Mouse (Mus musculus) cerebellum, adult 8-10 months (tissue): ENCODE data around the gene Gm44502.
"Not testable (repeated sequence)": the region's sequence is repeated elsewhere in the genome, so short reads cannot be mapped to it uniquely, and the experiment has no call there.

Experiments used
- DNase-seq: peaks from one replicate; pipeline ENCODE4 v3.0.0; 2022

Gm44502 gene

DNA sequence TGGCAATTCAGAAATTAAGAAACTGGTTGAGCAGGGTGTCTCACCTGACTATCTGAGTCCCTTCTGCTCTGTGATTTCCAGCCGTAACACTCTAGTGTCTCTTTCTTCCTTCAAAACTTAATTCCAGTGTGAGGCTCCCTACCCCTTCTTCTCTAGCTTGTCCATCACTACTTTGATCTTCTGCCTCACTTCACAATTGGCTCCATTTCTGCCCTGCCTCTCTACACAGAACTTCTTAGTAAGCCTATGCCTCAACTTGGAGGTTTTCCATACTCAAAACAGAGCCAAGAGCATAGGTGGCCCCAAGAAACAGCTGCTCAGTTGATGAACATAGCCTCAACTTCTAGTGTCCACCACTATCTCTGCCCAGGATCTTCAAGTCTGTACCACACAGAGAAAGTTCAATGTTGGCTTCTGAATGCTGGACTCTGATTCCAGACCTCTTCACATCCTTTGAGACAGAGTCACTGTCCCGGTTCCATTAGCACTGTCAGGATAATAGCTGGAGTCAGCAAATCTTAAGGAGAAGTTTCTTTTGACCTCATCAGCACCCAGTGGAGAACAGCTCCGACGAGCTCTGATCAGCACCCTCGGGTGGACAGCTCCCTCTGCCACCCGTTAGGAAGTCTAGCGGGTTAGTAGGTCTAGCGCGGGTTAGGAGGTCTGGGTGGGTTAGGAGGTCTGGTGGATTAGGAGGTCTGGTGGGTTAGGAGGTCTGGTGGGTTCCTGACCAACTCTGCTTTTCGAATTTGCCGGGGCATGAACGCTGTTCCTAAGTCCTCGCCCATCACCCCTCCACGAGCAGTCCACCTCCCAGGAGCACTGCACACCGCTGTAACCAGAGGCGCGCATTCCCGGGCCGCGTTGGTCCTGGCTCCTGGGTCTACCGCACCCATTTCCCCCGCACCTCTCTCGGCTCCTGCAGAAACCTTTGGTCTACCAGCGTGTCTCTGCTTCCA, 23.7 kb upstream of the Gm44502 start:
- DNase-seq, result peak; percentile 18

DNA sequence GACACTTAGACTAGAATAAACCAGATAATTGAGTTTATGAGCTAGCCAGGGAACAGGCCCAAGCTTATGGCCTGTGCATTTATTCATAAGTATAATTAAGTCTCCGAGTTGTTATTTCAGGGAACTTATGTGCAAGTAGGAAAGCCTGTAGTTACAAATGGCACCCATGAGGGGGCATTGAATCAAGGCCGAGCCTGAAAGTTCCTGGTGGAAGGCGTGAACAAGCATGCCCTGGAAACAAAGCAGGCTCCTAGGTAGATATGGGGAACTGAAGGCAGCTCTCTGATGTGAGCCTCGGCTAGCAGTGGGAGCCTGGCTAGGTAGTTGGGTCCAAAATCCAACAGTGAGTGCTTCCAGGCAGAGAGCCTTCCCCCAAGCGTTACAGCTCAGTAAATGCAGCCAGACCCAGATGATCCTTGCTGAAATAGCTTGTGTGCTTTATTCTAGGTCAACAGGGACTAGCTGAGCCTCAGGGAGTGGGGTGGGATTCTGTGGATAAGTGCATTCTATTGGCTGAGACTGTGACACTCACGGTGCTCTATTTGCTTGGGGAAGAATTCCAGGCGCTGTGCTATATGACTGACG, 13.1 kb upstream of the Gm44502 start:
- no peak for DNase-seq

DNA sequence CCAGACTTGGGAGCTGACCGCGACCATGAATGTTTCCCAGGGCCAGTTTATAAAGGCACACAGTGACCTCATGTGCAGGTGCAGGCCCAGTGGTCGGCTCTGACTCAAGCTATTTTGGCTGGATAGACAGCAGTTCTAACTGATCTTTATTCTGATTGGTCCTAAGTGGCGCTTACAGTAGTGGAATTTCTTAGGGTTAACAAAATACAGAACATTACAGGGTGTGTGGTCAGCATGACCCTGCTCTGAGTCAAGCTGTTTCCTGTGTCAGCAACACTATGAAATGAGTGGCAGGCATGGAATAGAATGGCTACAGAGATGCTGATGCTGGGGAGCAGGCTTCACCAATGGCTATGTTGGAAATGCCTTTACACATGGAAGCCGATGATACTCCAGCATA, 6.4 kb upstream of the Gm44502 start:
- DNase-seq, result no peak

DNA sequence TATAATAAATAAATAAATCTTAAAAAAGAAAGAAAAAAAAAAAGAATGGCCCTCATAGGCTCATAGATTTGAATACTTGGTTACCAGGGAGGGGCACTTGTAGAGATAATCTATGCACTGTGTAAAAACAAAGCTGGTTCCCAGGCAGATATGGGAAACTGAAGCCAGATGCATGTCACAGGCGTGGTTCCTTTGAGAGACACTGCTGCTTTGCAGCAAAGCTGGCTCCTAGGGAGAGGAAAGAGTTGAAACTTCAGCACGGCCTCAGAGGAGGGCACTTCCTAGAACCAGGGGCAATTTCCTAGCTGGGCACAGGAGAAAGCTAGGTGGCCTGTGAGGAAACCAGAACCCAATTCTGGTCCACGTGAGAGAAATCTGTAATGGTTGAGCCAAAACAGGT, 4.6 kb upstream of the Gm44502 start:
- DNase-seq, result no peak

DNA sequence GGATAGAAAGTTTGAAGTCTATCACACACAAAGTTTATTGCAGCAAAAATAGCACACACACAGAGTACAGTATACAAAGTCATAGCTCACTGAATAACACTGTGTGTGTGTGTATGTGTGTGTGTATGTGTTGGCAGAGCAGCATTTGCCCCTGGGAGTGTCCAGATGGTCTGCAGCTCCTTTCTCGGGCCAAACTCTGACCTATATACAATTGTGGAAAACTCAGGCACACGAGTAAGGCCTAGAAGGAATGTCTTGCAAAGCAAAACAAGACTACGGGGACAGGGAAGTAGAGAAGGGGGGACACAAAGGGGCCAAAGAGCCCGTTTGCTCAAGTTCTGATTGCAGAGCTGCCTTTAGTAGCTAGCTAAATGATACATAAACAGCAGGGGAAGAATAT, 3.5 kb upstream of the Gm44502 start:
- DNase-seq, result peak; percentile 47

DNA sequence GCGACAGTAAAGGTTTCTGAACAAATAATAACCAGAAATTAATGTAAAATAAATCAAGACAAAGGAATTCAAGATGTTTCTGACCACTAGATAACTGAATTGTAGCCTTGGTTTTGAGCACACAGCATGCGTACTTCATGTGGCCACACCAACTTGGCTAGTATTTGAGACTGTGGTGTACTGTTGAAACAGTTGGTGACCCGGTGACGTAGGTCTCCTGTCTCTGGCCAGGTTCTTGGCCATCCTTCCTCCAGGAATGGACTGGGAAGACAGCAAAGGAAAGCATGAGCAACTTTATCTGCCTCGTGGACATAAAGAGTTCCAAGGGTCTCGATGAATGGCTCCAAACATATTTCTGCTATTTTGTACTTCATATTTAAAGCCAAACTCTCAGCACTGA, 2.3 kb upstream of the Gm44502 start:
- no peak for DNase-seq

DNA sequence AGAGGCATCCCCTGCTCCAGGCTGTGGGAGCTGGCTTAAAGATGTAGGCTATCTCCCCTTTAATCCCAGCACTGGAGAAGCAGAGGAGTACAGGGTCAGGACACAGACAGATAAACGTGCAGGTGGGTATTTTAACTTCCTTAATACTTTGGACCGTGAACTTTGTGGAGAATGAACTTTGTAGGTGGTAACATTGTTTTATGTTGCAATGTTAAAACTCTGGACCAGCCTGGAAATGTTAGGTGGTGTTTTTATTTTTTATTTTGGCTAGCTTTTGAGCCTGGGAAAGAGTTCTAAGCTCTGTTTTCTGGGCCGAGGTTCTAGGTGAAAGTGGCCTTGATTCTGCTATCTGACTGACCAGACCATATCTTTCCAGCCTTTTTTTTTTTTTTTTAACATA, 1.8 kb upstream of the Gm44502 start:
- no peak for DNase-seq

DNA sequence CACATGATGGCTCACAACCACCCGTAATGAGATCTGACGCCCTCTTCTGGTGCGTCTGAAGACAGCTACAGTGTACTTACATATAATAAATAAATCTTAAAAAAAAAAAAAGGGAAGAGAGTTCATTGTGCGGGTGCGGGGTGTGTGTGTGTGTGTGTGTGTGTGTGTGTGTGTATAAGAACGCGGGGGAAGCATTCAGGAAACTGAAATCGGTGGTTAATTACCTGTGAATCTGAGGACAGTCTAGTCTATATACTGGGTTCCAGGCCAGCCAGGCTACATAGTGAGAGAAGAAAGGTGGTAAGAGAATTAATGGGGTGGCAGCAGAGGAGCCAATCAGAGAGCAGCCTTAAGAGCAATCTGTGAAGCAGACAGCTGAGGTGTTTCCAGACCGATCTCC, 1.3 kb upstream of the Gm44502 start:
- DNase-seq, result not testable (repeated sequence)

DNA sequence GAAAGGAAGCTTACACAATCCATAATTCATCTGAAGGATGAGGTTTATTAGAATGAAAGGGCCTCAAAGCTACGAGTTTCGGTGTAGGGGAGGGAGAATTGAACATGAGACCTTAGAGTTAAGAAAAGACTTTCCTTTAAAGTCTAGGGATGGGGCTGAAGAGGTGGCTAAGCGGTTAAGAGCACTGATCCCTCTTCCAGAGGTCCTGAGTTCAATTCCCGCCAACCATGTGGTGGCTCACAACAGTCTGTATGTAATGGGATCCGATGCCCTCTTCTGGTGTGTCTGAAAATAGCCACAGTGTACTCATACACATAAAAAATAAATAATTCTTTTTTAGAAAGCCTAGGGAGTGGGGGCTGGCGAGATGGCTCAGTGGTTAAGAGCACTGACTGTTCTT, 845 bp upstream of the Gm44502 start:
- peak; percentile 40 for DNase-seq

DNA sequence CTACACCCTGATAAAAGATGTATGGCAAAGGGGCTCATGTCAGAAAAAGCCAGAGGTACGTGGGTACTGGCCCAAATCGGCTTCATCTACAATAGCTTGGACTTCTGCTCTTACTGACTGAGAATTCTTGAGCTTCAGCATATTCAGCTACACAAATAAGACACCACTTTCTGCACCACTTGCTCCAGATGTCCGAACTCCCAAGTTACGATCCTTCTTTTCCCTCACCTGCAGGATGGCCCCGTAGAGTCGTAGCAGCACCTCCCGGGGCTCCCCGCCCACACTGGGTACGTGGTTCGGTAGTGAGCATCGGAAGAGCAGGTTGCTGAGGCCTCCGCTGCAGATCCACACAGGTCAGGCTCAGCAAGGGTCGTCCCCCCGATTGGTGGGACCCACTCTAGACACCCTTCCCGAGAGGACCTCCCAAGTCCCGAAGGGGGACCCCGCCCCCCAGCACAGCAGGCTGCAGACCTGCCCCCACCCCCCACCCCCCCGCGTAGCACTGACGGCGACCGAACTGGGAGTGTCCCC, 610 bp downstream of the Gm44502 start:
- no peak for DNase-seq

DNA sequence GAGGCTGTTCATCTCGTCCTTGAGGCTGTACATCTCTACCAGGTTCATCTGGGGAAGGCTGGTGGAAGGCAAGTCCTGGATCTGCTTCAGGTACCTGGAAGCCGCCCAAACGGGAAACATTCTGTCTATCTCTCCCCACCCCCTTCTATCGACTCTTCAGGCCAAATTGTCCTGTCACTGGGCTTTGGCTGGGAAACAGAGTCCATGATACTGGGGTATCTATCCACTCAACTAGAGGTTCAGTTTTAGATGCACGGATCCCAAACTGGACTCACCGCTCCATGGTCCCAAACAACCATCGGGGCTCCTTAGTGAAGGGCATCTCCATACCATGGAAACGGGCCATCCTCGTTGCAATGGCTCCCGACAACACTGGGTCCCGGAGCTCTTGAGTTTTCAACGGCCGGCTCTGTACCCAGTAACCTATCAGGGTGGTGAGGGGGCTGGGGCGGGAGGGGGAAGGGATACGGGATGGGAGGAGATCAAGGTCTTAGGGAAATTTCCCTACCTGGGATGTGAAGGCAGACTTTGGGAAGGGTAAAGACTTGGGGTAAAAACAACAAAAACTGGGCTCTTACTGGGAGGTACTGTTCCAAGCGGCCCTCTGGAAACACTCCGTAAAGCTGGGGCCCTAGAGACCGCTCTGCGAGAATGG, 1.2 kb downstream of the Gm44502 start:
- peak; percentile 36 for DNase-seq

DNA sequence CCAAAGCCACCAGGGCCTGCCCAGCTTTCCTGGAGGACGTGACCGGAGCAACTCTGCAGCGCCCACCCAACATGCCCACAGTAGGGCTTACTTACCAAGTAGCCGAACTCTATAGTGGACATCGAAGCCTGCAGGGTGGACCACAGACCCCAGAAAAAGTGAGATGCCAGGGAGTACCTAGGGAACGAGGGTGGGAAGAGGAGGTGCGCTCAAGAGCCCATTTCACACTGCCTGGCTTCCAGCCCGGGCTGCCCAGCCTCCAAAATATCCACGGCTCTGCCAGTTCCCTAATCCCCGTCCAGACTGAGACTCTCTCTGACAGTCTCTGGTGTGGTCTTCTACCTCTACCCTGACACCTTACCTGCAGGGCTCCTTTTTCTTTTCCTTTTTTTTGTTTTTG, 2.8 kb downstream of the Gm44502 start:
- DNase-seq, result no peak

DNA sequence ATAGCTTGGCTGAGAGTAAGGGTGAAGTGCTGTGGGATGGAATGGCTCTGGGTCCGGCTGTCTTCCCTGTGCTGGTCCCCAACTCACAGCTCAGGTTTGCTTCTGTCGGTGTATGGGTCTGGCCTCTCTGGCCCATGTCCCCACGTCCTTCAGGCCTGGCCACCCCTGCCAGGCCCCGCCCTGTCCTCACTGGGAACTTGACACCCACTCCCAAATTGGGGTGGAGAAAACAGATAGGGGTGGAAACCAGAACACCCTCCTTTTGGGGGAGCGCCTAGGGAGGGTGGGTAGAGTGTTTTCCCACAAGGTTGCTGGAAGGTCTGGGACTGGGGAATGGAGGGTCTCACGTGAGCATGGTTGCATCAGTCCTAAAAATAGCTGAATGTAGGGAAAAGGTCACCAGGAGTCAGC, 3.8 kb downstream of the Gm44502 start, which contains the start of gene Cpt1b:
Cpt1b (minus strand) TSS at position 153 of the 411 bp plus-strand sequence.
- DNase-seq, result no peak

DNA sequence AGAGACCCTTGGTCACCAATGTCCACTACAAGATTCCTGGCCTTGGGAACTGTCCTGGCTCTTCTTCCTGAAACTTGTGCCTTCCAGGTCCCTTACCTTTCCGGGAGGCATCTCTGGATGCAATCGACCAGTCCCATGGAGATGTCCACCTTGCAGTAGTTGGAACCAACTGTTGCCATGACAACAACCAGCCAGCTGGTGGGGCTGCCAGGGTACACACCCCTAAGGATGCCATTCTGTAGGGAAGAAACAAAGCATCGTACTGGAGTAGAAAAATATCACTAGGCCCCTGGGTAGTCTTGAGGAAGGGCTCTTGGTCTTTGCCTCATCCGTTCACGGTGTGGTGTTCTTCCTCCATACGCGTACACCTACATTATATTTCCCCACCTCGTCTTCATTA, 4.9 kb downstream of the Gm44502 start:
- no peak for DNase-seq

DNA sequence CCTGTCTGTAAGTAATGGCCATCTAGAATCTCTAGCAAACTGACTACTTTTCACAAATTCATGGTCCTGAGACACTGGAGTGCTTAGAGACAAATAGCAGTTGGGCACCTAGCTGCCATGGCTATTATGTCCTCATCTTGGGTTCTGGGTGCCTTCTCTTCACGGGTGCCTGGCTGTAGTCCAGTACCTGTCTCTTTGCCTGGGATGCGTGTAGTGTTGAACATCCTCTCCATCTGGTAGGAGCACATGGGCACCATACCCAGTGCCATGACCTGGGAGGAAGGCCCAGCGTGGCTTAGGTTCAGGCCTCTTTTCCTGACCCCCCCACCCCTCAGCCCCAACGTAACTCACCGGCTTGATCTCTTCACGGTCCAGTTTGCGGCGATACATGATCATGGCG, 7.6 kb downstream of the Gm44502 start:
- DNase-seq, result peak; percentile 23

DNA sequence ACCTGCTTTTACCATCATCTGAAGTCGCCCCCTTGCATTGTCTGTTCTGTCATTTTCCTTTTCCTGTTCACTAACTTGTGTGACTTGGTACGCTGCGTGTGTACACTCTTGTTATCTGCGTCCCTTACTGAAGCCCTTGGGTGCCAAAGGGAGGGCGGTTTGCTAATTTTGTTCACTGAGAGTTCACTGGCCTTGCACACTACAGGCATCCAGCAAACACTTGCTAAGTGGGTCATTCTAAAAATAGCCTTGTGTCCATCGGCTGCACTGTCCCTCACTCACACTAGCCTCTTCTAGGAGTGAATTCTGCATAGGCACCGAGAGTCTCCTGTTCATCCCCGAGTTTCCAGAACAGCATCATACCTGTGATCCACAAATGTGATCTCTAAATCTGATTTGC, 14.2 kb downstream of the Gm44502 start:
- DNase-seq, result no peak

DNA sequence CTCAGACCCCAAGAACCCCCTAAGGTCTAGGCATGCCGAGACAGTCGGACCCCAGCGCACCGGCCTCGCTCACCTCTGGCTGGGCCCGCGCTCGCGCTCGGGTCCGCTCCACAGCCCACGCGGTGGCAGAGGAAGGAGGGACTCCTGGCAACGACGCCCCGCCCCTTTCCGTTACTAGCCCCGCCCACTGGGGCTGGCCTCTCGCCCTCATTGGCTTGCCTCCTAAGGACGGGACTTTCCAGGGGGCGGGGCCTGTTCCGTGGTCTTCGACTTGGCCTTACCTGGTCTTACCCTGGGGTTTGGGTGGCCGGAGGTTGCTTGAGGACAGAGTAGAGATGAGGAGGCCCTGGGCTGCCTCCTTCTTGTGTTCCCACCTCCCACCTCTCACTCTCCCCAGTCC, 19.4 kb downstream of the Gm44502 start, which contains the start of gene Syce3:
Syce3 (minus strand) TSS at position 386 of the 400 bp plus-strand sequence.
- DNase-seq, result no peak

DNA sequence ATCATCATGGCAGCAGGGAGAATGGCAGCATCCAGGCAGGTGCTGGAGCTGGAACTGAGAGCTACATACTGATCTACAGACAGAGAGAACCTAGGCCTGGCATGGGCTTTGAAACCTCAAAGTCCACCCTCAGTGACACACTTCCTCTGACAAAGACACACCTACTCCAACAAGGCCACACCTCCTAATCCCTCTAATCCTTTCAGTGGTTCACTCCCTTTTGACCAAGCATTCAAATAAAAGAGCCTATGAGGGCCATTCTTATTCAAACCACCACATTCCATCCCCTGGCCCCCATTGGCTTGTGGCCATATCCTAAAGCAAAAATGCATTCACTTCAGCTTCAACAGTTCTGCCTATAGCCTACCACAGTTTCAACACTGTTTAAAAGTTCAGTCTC, 22.8 kb downstream of the Gm44502 start:
- no peak for DNase-seq

DNA sequence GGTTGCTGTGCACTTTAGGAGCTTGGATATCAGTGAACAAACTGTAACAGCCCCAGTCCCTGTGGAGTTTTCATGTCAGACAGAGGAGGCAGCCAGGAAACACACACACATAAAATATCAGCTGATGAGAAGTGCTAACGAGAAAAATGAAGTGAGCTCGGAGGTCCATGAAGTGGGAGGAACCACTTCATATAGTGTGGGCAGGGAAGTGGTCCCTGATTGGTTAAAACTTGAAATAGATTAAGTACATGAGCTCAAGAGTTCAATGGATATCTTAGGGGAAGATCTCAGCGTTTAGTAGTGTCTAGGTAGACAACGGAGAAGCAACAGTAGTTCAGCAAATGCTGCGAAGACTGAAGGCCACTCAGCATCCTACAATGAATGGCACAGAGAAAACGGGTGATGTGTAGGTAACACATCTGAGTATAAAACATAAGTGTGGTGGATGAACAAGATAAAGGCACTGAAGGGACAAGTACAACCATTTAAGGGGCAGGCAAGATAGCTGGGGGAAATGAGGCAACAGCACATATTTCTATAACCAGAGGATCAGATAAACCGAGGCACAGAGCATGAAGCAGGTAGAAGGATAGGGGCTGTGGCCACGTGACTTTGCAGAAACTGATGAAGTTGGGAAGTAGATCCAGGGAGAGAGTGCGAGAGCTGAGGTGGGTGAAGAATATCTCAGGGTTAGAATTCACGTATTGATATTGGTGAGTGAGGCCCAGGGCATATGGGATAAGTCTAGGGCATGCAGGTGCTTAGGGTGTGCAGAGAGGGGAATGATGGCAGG, 24.5 kb downstream of the Gm44502 start:
- DNase-seq, result no peak

DNA sequence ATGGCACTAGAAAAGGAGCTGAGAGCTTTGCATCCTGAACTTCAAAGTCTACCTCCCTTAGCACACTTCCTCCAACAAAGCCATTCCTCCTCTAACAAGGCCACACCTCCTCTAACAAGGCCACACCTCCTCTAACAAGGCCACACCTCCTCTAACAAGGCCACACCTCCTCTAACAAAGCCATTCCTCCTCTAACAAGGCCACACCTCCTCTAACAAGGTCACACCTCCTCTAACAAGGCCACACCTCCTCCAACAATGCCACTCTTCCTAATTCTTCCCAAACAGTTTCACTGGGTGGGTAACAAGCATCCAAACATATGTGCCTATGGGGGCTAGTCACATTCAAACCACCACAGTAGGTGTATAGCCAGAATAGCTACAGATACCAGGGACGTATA, 27.0 kb downstream of the Gm44502 start:
- DNase-seq, result no peak

DNA sequence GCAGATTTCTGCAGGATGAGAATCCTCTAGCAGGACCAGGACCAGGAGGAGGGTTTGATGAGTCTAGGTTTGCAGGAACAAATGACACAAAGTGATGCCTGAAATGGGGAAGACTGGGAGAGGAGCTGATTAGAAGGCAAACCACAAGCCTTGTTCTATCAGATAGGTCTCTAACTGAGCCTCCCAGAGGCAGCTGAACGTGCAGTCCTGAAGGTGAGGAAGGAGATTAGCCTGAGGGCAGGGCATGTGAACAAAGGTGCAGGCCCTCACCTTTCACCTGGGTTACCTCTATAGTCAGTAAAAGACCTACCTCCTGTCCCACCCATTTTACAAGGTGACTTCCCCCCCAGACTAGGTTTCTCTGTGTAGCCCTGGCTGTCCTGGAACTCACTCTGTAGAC, 29.8 kb downstream of the Gm44502 start:
- DNase-seq, result no peak

DNA sequence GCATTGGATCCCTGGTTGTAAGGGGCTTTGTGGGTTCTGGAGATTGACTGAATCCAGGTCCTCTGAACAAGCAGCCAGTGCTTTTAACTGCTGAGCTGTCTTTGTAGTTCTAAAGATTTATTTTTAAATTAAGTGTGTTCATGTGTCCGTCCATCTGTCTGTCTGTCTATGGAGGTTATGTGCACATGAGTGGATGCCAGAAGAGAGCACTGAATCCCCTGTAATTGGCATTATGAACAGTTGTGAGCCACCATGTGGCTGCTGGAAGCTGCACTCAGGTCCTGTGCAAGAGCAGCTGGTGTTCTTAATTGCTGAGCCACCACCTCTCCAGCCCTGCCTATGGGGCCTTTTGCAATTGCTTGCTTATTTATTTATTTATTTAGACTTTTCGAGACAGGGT, 31.4 kb downstream of the Gm44502 start:
- no peak for DNase-seq

DNA sequence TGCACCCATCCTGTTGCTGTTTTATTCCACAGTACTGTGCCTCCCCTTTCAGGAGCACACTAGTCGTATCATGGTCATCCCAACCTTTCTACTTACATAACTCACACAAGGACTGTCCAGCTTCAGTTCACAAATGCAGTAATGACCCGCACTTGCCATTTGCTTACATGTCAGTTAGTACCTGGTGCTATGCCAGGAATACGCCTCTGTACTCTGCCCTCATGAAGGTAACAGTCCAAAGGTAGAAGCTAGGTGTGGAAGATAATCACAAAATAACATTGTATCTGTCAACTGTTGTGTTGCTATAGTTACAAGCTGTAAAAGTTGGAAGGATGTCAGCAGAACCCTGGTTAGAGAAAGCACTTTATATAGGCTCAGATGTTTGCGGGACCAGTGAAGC, 32.6 kb downstream of the Gm44502 start:
- no peak for DNase-seq
